Mouse (Mus musculus) embryonic fibroblast, embryonic 13.5 days (primary cell): Measurements from ENCODE around the gene Fmnl2. TPM values are rescaled to one million over a fixed set of nuclear protein-coding genes. Genes with fewer than 3 reads are reported as not detected.
A peak's percentile ranks its signal among the peaks of the same experiment; 100 is the strongest.

ENCODE experiments used
- H3K27ac ChIP-seq: 2 replicates; pipeline ENCODE4 v1.5.1; 2012; ENCODE audit warnings: low read length, control low read depth, inconsistent platforms; ENCODE audit not compliant: insufficient read depth
- H3K4me1 ChIP-seq: 2 replicates; pipeline ENCODE4 v1.6.1; 2011; ENCODE audit warnings: low read length; ENCODE audit not compliant: control insufficient read depth, insufficient read depth
- H3K4me3 ChIP-seq: 2 replicates; pipeline ENCODE4 v1.5.1; 2011; ENCODE audit warnings: mild to moderate bottlenecking, control low read depth, low read length; ENCODE audit not compliant: insufficient read depth
- CTCF ChIP-seq: IDR thresholded peaks from 2 replicates; pipeline ENCODE4 v1.5.1; 2011; ENCODE audit warnings: mild to moderate bottlenecking, control low read depth, low read length, moderate library complexity, borderline replicate concordance; ENCODE audit not compliant: insufficient read depth
- POLR2A ChIP-seq: IDR thresholded peaks from 2 replicates; pipeline ENCODE4 v1.6.1; 2011; ENCODE audit warnings: low read depth, mild to moderate bottlenecking, control low read depth, low read length, moderate library complexity
- polyA plus RNA-seq: library from polyadenylated mRNA; stranded (reverse); fragments of >200 nt; gene quantifications from 2 replicates; pipeline ENCODE4 v1.2.4, GENCODE M21; 2011; ENCODE audit warnings: low read depth; ENCODE audit not compliant: missing spikeins, insufficient read length

Gene Fmnl2
- polyA plus RNA-seq, 1 experiment: 63.0 TPM

DNA sequence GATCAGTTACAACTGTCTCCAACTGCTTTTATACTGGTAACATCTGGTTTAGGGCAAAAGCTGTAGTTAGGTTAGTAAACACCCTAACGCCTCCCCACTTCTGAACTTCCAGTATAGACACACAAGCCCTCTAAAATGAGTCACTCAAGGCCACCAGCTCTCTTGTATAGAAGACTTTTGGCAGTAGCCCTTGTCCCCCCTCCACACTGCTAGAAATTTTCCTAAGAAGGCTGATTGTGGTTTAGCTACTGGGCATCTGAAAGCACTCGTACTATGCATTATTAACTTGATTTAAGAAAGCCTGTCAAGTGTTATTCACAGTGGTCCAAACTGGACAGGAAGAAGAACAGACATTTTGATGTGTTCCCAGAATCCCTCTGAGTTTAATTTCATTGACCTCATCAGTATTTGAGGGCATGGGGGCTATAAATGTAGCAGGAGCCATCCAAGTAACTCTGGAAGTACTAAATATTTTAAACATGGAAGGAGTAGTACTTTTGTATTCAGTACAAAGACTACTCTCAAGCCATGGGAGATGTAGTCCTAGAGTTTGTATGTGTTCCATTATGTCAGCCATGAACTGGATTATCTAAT lies 222.1 kb downstream of the Fmnl2 start:
- Histone ChIP-seq H3K27ac (peak overlapping the region; percentile 65), H3K4me3 (no peak overlapping the region), H3K4me1 (no peaks in the 10 kb centered on the region)
- no peak for TF ChIP-seq POLR2A
- TF ChIP-seq CTCF: no peak

DNA sequence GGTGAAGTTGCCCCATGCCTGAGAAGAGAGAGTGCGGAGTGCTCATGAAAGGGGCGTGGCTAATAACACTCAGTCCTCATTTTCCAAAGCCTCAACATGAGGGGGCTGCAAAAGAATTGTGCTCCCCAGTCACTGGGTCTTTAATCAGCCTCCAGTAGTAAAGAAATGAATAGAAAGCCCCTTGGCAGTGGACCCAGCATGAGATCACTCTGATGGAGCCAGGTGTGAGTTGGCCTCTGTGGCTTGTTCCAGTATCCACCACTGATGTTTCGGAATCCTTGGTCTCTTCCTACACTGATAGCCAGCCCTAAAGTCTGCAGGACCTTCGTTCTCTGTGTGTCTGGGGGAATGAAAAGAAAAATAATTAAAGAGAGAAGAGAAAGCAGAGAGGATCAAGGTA lies 224.4 kb downstream of the Fmnl2 start:
- H3K4me3 ChIP-seq: no peak overlapping the region
- no peak overlapping the region for H3K27ac ChIP-seq
- no peak for TF ChIP-seq CTCF
- H3K4me1 ChIP-seq: no peaks in the 10 kb centered on the region

DNA sequence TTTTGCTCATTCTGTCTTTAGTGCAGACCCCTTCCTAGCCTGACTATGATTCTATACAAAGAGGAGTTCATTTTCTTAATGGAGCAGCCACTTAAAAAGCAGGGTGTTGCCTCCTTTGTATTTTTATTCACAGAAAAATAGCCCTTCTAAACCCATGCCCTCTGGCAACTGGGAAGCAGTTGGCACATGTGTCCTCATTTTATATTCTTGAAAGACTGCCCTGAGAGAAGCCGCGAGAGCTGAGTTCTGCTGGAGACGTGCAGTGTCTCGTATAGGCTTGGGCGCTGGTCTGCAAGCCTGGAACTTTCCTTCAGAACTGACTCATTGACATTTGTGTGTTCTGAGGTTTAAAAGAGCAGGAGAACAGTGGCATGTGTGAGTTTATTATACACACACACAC lies 224.8 kb downstream of the Fmnl2 start:
- TF ChIP-seq CTCF (no peak), POLR2A (no peak)
- Histone ChIP-seq H3K27ac (no peak overlapping the region), H3K4me1 (no peaks in the 10 kb centered on the region), H3K4me3 (no peak overlapping the region)

DNA sequence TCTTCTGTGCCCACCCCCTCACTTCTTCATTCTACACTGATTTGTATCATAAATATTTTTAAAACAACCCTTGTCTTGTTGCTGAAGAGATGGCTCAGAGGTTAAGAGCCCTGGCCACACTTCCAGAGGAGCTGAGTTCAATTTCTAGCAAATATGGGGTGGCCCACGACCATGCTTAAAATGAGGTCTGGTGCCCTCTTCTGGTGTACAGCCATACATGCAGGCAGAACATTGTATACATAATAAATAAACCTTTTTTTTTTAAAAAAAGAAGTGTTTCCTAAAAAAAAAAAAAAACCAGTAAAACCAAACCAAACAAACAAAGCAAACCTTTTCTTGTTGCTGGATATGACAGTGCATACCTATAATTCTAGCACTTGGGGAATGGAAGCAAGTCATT lies 225.6 kb downstream of the Fmnl2 start:
- no peak overlapping the region for H3K4me3 ChIP-seq
- H3K4me1 ChIP-seq: no peaks in the 10 kb centered on the region
- no peak for TF ChIP-seq POLR2A
- no peak for TF ChIP-seq CTCF
- H3K27ac ChIP-seq: no peak overlapping the region

DNA sequence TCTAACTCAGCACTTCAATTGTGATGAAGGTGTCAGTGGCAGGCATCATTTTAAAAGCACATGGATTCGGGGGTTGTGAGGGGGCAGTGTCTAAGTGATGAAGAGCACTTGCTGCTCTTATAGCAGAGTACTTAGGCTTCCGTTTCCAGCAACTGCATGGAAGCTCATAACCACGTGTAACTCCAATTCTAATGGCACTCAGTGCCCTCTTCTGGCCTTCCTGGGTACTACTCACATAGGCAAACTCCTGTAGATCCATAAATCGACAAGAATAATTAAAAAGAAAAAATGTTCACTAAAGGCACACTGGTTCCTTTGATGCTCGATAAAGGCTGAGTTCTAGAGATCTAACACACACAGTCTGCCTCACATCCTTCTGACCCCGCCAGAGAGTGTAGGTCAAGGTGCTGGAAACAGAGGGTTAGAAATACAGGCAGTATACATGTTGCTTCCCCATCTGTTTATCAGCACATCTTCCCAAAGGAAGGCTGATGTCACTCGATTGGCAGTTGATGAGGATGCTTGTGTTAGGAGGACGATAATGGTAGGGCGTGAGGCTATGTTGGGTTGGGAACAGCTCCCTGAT lies 228.1 kb downstream of the Fmnl2 start:
- TF ChIP-seq POLR2A: no peak
- TF ChIP-seq CTCF: no peak
- H3K4me3 ChIP-seq: no peak overlapping the region
- H3K4me1 ChIP-seq: no peaks in the 10 kb centered on the region
- no peak overlapping the region for H3K27ac ChIP-seq

DNA sequence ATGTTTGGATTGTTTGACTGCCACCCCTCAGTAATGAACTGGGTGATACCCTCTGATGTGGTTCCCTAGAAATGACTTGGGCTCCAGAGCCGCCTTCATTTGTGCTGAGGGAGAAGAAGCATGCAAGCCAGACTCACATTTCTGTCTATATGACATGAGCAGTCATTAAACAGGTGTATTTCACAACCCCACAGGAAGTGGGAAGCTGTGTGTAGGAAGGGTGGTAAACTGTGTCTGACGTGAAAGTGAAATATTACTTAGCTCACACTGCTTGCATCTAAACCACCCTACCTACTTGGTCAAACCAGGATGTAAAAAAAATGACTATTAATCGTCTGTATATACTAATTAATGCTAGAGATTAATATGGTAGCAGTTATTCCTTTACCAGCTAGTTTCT lies 231.1 kb downstream of the Fmnl2 start:
- Histone ChIP-seq H3K4me3 (no peak overlapping the region), H3K4me1 (no peaks in the 10 kb centered on the region), H3K27ac (no peak overlapping the region)
- TF ChIP-seq POLR2A (no peak), CTCF (no peak)

DNA sequence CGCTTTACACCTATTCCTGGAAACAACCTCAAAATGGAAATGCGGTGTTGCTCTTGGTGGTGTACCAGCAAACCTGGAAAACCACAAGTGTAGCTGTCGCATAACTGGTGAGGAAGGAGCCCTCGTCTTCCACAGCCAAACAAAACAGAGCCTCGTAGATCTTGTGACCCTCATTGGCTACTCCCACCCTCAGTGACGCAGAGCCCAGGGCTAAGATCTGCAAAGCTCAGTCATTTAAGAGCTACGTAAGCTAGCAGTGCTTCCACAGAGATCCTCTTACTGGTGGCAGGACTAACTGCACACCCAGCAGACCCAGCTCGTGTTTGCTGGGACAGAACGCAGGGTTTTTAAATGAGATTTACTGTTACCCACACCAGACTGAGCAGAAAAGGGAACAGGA lies 237.4 kb downstream of the Fmnl2 start:
- H3K4me1 ChIP-seq: no peaks in the 10 kb centered on the region
- no peak overlapping the region for H3K4me3 ChIP-seq
- H3K27ac ChIP-seq: no peak overlapping the region
- no peak for TF ChIP-seq POLR2A
- TF ChIP-seq CTCF: no peak

DNA sequence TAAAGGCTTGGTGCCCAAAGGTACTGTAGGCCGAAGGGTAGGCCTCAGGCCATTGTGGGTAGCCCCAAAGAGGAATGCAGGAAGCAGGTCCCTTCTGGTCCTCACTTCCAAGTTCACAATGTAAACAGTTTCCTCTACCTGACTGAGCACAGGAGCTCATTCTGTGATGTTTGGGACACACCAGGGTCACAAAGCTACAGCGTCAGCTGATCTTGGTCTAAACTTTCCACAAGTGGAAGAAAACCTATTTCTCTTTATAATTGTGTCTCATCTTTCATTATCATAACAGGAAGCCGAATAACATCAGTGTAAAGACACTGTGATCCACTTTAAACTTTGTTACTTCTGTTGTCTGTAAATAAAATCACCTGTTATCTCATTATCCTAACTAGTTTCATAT lies 237.8 kb downstream of the Fmnl2 start:
- no peak for TF ChIP-seq CTCF
- no peak for TF ChIP-seq POLR2A
- H3K4me1 ChIP-seq: no peaks in the 10 kb centered on the region
- H3K27ac ChIP-seq: no peak overlapping the region
- H3K4me3 ChIP-seq: no peak overlapping the region

DNA sequence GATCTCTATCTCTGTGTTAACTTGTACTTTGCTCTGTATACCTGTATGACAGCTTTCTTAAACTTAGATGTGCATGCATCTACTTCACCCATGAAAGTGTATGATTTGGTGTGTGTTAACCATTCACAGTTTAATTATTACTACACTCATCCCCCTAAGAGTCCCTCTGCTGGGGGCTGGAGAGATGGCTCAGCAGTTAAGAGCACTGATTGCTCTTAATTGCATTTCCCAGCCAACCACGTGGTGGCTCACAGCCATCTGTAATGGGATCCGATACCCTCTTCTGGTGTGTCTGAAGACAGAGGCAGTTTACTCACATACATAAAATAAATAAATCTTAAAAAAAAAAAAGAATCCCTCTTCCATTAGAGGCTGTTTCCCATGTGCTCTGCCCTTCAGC lies 242.4 kb downstream of the Fmnl2 start:
- H3K4me1 ChIP-seq: peaks cover 2% of the 10 kb centered on the region; the same call in 1 of the 2 replicates
- H3K4me3 ChIP-seq: no peak overlapping the region
- H3K27ac ChIP-seq: no peak overlapping the region
- TF ChIP-seq POLR2A (no peak), CTCF (no peak)

DNA sequence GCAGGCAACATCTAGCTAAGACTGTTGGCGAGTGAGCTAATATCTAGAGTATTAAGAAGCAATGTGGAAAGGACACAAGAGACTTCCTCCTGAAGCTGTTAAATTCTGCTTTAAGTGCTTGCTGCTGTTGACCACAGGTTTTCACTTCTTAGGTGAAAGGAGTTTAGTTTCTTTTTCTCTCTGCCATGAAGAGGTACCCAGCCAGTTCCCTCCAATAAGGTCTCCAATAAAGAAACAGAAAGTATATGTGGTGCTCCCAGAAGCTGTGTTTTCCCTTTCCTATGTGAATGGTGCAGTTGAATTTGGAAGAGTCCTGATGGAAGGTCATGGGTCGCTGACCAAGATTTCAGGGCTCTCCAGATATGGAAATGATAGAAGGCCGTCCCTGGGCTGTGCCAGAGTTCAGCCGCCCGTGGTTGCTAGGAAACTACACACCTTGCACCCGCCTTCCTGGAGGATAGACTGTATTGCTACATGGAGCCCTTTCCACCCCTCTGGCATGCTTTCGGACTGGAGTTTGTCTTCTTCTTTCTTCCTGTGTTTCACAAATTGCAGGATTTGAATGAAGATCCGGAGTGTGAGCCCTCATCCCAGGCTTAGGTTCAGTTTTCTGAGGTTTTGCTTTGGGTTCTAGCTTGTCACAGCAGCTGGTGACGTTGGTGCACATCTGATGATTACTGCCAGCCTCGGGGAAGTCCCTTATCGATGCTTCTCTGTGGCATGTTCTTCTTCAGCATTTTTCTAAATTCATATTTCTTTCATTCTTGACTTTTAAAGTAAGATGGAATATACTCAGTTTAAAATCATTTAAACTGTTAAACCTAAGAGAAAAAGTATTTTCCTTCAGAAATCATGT lies 244.5 kb downstream of the Fmnl2 start:
- Histone ChIP-seq H3K4me3 (no peak overlapping the region), H3K4me1 (peaks cover 2% of the 10 kb centered on the region; the same call in 1 of the 2 replicates), H3K27ac (no peak overlapping the region)
- TF ChIP-seq POLR2A: no peak
- no peak for TF ChIP-seq CTCF
